Mouse (Mus musculus) brain, embryonic 14.5 days (tissue): ENCODE measurements around the gene Usp43. TPM values are rescaled to one million over a fixed set of nuclear protein-coding genes. Genes with fewer than 3 reads are reported as not detected.

Experiments
- DNase-seq: peaks from one replicate; pipeline ENCODE4 v3.0.0-alpha.2; 2011; ENCODE audit warnings: low read depth
- CTCF ChIP-seq: fragments of 200-500 bp; IDR thresholded peaks from 2 replicates; pipeline ENCODE4 v1.5.1; 2012; ENCODE audit warnings: inconsistent platforms, mild to moderate bottlenecking, moderate library complexity, borderline replicate concordance; ENCODE audit not compliant: insufficient read depth, insufficient read length; ENCODE audit errors: extremely low read depth
- POLR2A ChIP-seq: fragments of 200-500 bp; IDR thresholded peaks from 2 replicates; pipeline ENCODE4 v1.6.1; 2012; ENCODE audit warnings: mild to moderate bottlenecking, inconsistent platforms, borderline replicate concordance; ENCODE audit not compliant: poor library complexity, insufficient read depth, insufficient read length, severe bottlenecking; ENCODE audit errors: extremely low read depth
- polyA plus RNA-seq: library from polyadenylated mRNA; depleted of rRNA; stranded (reverse); fragments of >200 nt; gene quantifications from 2 replicates; pipeline ENCODE4 v1.2.3, GENCODE M21; 2012

Gene Usp43
- polyA plus RNA-seq, 1 experiment: 1.4 TPM

- TF ChIP-seq CTCF: no peak
- TF ChIP-seq POLR2A: no peak
- DNase-seq: peak; percentile 56
These were observed 26.3 kb downstream of the Usp43 start for GRCm38 (mm10) chr11:67895641-67896040.

GRCm38 (mm10) chr11:67888521-67888920, 33.4 kb downstream of the Usp43 start:
- no peak for TF ChIP-seq CTCF
- TF ChIP-seq POLR2A: no peak
- DNase-seq: no peak

DNA sequence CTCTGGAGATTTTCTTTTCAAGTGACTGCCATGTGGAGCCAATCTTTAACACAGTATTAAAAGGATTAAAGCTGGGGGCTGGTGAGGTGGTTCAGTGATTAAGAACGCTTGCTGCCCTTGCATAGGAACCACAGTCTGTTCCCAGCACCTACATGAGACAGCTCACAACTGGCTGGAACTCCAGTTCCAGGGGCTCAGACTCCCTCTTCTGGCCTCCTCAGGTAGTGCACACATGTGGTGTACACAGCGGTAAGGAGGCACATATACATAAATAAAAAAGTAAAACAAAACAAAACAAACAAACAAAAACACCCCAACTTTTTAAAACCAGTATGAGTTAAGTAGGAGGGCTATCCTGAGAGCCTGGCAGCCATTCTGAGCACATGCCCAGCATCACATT, 36.0 kb downstream of the Usp43 start:
- TF ChIP-seq CTCF (peak; percentile 4; the same call in 1 of the 2 replicates), POLR2A (no peak)
- no peak for DNase-seq

GRCm38 (mm10) chr11:67865521-67866197, 56.3 kb downstream of the Usp43 start:
- DNase-seq: no peak
- no peak for TF ChIP-seq POLR2A
- no peak for TF ChIP-seq CTCF

- TF ChIP-seq POLR2A: no peak
- TF ChIP-seq CTCF: no peak
- no peak for DNase-seq
These were observed 56.9 kb downstream of the Usp43 start for GRCm38 (mm10) chr11:67865100-67865499.

DNA sequence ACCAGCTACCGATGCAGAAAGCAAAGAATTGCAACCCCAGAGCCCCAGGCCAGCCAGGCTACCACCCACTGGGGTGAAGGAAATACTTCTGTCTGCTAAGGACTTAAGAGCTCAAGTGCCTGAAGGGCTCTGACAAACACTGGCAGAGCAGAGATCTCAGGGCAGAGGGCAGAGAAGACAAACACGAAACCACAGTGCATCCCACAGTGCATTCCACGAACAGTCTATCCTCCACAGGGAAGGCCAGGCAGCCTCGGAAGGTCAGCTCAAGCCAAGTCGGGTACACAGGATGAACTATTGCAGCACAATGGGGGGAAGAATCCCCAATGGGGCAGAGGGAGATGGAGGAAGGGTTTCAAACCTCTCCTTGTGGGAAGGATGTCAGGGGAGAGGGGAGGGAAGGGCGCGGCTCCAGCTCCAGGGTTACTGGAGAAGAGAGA, 60.5 kb downstream of the Usp43 start:
- peak; percentile 7 for DNase-seq
- TF ChIP-seq POLR2A (no peak), CTCF (no peak)

- no peak for DNase-seq
- TF ChIP-seq CTCF: no peak
- no peak for TF ChIP-seq POLR2A
These were observed 61.1 kb downstream of the Usp43 start for GRCm38 (mm10) chr11:67860743-67861398.

- no peak for DNase-seq
- TF ChIP-seq POLR2A: no peak
- TF ChIP-seq CTCF: no peak
These were observed 63.4 kb downstream of the Usp43 start for GRCm38 (mm10) chr11:67858518-67858917.

DNA sequence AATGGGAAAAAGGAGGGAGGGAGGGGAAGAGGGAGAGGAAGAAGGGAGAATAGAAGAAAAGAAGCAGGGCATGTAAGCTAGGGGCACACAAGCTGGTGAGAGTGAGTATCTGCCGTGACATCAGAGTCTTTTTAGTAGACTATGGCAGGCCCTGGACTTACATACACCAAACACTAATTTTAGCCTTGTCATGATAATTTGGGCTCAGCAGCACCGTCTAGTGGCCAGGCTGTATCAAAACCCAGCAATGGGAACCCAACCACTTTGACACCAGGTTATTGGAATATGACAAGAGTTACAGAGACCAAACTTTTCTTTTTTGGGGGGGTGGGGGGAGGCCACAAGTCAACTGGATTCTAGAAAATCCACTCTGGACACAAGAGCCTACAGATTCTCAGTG, 66.9 kb downstream of the Usp43 start:
- TF ChIP-seq POLR2A: no peak
- TF ChIP-seq CTCF: peak; percentile 64; the same call in 1 of the 2 replicates
- peak; percentile 6 for DNase-seq

GRCm38 (mm10) chr11:67853996-67854395, 68.0 kb downstream of the Usp43 start:
- TF ChIP-seq CTCF (no peak), POLR2A (no peak)
- no peak for DNase-seq

GRCm38 (mm10) chr11:67851770-67852169, 70.2 kb downstream of the Usp43 start:
- no peak for TF ChIP-seq CTCF
- TF ChIP-seq POLR2A: no peak
- DNase-seq: no peak

DNA sequence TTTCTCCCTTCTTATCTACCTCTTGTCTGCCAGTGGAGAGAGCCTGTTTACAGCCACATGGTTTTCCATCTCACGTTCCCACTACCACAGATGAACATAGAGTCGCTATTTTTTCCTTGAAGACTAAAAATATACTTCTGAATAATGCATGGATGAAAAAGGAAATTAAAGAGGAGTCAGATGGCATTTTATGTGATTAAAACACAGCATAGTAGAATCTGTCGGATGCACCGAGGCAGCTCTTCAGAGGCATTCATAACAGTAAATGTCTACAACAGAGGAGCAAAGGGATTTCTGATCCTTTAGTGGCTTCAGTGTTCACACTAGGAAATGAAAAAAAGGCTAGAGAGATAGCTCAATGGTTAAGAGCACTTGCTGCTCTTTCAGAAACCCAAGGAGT, 76.8 kb downstream of the Usp43 start:
- TF ChIP-seq CTCF (no peak), POLR2A (no peak)
- no peak for DNase-seq
